Mouse (Mus musculus) heart, adult 2 months (tissue): ENCODE measurements around the gene Parva.

Experiments used
- CTCF ChIP-seq: fragments of 200-600 bp; IDR thresholded peaks from 2 replicates; pipeline ENCODE4 v1.8.1; 2022; ENCODE audit warnings: antibody characterized with exemption, mild to moderate bottlenecking, moderate library complexity
- EP300 ChIP-seq: fragments of 200-500 bp; IDR thresholded peaks from 2 replicates; pipeline ENCODE4 v1.6.1; 2011; ENCODE audit warnings: low read depth, low read length, control low read depth; ENCODE audit not compliant: insufficient read depth
- POLR2A ChIP-seq: fragments of 200-500 bp; IDR thresholded peaks from 2 replicates; pipeline ENCODE4 v1.6.1; 2011; ENCODE audit warnings: mild to moderate bottlenecking, low read depth, low read length, control low read depth; ENCODE audit not compliant: insufficient read depth

- TF ChIP-seq CTCF (no peak), POLR2A (no peak), EP300 (no peak)
These were observed 45.5 kb downstream of the Parva start for GRCm38 (mm10) chr7:112472708-112473281.
